Mouse (Mus musculus): Measurements from ENCODE around the gene Sesn1.

GRCm38 (mm10) chr10:41926726-41927125 lies 117.0 kb downstream of the Sesn1 start:
- TF ChIP-seq CHD2 (IDR thresholded peaks at IDR 0.05; ENCODE audit: low read length) = no peak
- no peak for TF ChIP-seq RAD21 (IDR thresholded peaks at IDR 0.05; ENCODE audit: low read depth, low read length)
- no peak for TF ChIP-seq POLR2AphosphoS5 (IDR thresholded peaks at IDR 0.05; ENCODE audit: borderline replicate concordance, low read depth, low read length)
- no peak for TF ChIP-seq CTCF (IDR thresholded peaks at IDR 0.05 in 2 of 3, conservative IDR thresholded peaks at IDR 0.05 in 1 of 3; ENCODE audit: control insufficient read depth in 1 of 3, insufficient read depth in 1 of 3, low read depth in 2 of 3, low read length in 3 of 3, poor library complexity in 1 of 3, severe bottlenecking in 1 of 3)

All from MEL (cell line).